ENCODE assay signal across 8 mouse cellular contexts in the genomic region with DNA sequence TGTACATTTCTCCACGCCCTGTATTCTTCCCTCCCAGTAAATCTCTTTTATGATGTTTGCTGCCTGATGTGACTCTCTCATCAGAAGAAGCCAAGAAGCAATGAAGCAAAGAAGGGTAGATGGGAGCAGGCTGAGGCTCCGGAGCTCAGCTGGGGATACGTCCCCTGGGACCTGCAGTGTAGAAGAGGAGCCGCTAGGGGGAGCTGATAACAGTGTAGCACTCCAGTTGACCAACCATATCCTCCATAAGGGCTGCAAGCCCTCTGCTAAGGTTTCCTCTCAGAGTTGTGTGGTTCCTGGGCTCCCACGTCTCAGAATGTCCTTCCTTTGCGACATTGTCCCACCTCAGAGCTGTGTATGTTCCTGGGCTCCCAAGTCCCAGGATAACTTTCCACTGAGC. TPM values are rescaled to one million over a fixed set of nuclear protein-coding genes. Genes with fewer than 3 reads are reported as not detected.
DNase-seq lines count a peak whose midpoint lies in the region; ATAC-seq and TF ChIP-seq lines count a peak whose summit lies in the region.

No protein-coding gene starts in this region.

- ATAC-seq in lung, postnatal 0 days: no peak

- H3K9ac ChIP-seq in lung, postnatal 0 days (replicated peaks; ENCODE audit: low read depth): no peak overlapping the region

- no peaks in the 10 kb centered on the region for H3K36me3 ChIP-seq in kidney, adult 2 months (ENCODE audit: control insufficient read depth, insufficient read depth, low read length)
- H3K36me3 ChIP-seq in lung, postnatal 0 days (ENCODE audit: insufficient read depth, low read length): no peaks in the 10 kb centered on the region

- WGBS in kidney, adult 2 months: 41% methylated on average over 6 of the region's 6 CpGs
- WGBS in lung, postnatal 0 days: 55% methylated on average over 6 of the region's 6 CpGs

- no peaks in the 10 kb centered on the region for H3K27me3 ChIP-seq in kidney, adult 2 months (replicated peaks; ENCODE audit: control insufficient read depth, insufficient read depth, low read length)
- no peaks in the 10 kb centered on the region for H3K27me3 ChIP-seq in lung, postnatal 0 days (replicated peaks; ENCODE audit: insufficient read depth, low read length)

- no peak for TF ChIP-seq POLR2A in kidney, adult 2 months (IDR thresholded peaks at IDR 0.05; ENCODE audit: low read depth, low read length)

- no peak overlapping the region for H3K4me3 ChIP-seq in kidney, adult 2 months (ENCODE audit: insufficient read depth, low read depth, low read length)
- no peak overlapping the region for H3K4me3 ChIP-seq in lung, postnatal 0 days (ENCODE audit: low read depth, low read length)

- H3K4me2 ChIP-seq in lung, postnatal 0 days (replicated peaks; ENCODE audit: low read depth, low read length): no peak overlapping the region

- TF ChIP-seq CTCF in kidney, adult 2 months (conservative IDR thresholded peaks at IDR 0.05; ENCODE audit: insufficient read depth, insufficient read length, low read depth, low read length): peak; percentile 75
- peak; percentile 77 for TF ChIP-seq CTCF in lung, postnatal 0 days (IDR thresholded peaks at IDR 0.05)

- no peaks in the 10 kb centered on the region for H3K4me1 ChIP-seq in kidney, adult 2 months (ENCODE audit: control insufficient read depth, insufficient read depth, low read length)
- no peaks in the 10 kb centered on the region for H3K4me1 ChIP-seq in lung, postnatal 0 days (ENCODE audit: insufficient read depth, low read depth, low read length)

- no peaks in the 10 kb centered on the region for H3K9me3 ChIP-seq in lung, postnatal 0 days (ENCODE audit: low read length)

- no peak overlapping the region for H3K27ac ChIP-seq in kidney, adult 2 months (ENCODE audit: insufficient read depth, low read depth, low read length)
- no peak overlapping the region for H3K27ac ChIP-seq in lung, postnatal 0 days (ENCODE audit: low read length)

- DNase-seq in cerebellum, adult 18-20 months: peak; percentile 42 to 49
- no peak for DNase-seq in cerebellum, adult 8-10 months
- peak; percentile 33 to 48 for DNase-seq in urinary bladder, postnatal 36 days (ENCODE audit: low spot score in 2 of 2)
- DNase-seq in urinary bladder, postnatal 10 days (ENCODE audit: low spot score): no peak
- DNase-seq in embryo, embryonic 11.5 days (ENCODE audit: low read depth, low spot score): peak; percentile 37
- DNase-seq in kidney, adult 2 months: peak; percentile 75
- peak; percentile 71 for DNase-seq in lung, postnatal 0 days (ENCODE audit: low spot score)
- DNase-seq in spleen, adult 18-20 months: peak; percentile 27 to 65

- TF ChIP-seq EP300 in lung, postnatal 0 days (IDR thresholded peaks at IDR 0.05): no peak

RNA-seq across cellular contexts. Expression of a gene that starts 45.5 kb away (rescaled TPM):
- 6.5 and 7.8 TPM in 2 replicates for polyA plus RNA-seq in kidney, adult 2 months (2012; rRNA removed)
- polyA plus RNA-seq in lung, postnatal 0 days (2015; fragmentation: Nextera tagmentation; extraction: Ambion mirVana): 49.2 and 58.8 TPM in 2 replicates

RNA-seq across cellular contexts. Expression of a gene that starts 47.9 kb away (rescaled TPM):
- polyA plus RNA-seq in kidney, adult 2 months (2012; rRNA removed): 12.2 and 12.3 TPM in 2 replicates
- polyA plus RNA-seq in lung, postnatal 0 days (2015; fragmentation: Nextera tagmentation; extraction: Ambion mirVana): 2.2 and 2.3 TPM in 2 replicates

Comparison
In these comparisons a context has a peak if more than half of its experiments do, and no peak if none do; other contexts are left out.
1. DNase-seq: peak in cerebellum, adult 18-20 months (2 of 2), urinary bladder, postnatal 36 days (2 of 2), embryo, embryonic 11.5 days (single experiment), kidney, adult 2 months (single experiment), lung, postnatal 0 days (single experiment) and spleen, adult 18-20 months (2 of 2); none in cerebellum, adult 8-10 months (single experiment) and urinary bladder, postnatal 10 days (single experiment).